Mouse (Mus musculus) liver, embryonic 11.5 days (tissue): Measurements from ENCODE around the gene Ankrd2. TPM values are rescaled to one million over a fixed set of nuclear protein-coding genes. Genes with fewer than 3 reads are reported as not detected.

Source experiments
- ATAC-seq: fragments of 200-750 bp; cut with Nextera tagmentation; replicated peaks from 2 replicates; pipeline ENCODE4 v1.8.0; 2017; ENCODE audit warnings: moderate number of reproducible peaks, mild to moderate bottlenecking, moderate TSS enrichment, moderate library complexity; ENCODE audit not compliant: low FRiP score
- DNase-seq: peaks from one replicate; pipeline ENCODE4 v3.0.0-alpha.2; 2017; ENCODE audit warnings: low spot score
- H3K27ac ChIP-seq: fragments of 300-500 bp; sonication (generic); 2 replicates; pipeline ENCODE4 v1.5.1; 2014; ENCODE audit warnings: mild to moderate bottlenecking, low read depth, low read length, control low read depth
- H3K27me3 ChIP-seq: fragments of 300-500 bp; sonication (generic); replicated peaks from 2 replicates; pipeline ENCODE4 v1.6.1; 2014; ENCODE audit warnings: low read length, mixed read lengths; ENCODE audit not compliant: control insufficient read depth, insufficient read depth
- H3K36me3 ChIP-seq: fragments of 300-500 bp; sonication (generic); 2 replicates; pipeline ENCODE4 v1.6.1; 2014; ENCODE audit warnings: mild to moderate bottlenecking, low read length, moderate library complexity, mixed read lengths; ENCODE audit not compliant: control insufficient read depth, insufficient read depth
- H3K4me1 ChIP-seq: fragments of 300-500 bp; sonication (generic); replicated peaks from 2 replicates; pipeline ENCODE4 v1.6.1; 2014; ENCODE audit warnings: low read length, mixed read lengths; ENCODE audit not compliant: control insufficient read depth, insufficient read depth
- H3K4me2 ChIP-seq: fragments of 300-500 bp; sonication (generic); 2 replicates; pipeline ENCODE4 v1.6.1; 2014; ENCODE audit warnings: mild to moderate bottlenecking, control low read depth, moderate library complexity
- H3K4me3 ChIP-seq: fragments of 300-500 bp; sonication (generic); 2 replicates; pipeline ENCODE4 v1.5.1; 2014; ENCODE audit warnings: low read depth, low read length, control low read depth
- H3K9ac ChIP-seq: fragments of 300-500 bp; sonication (generic); 2 replicates; pipeline ENCODE4 v1.6.1; 2014; ENCODE audit warnings: low read depth, low read length, control low read depth
- H3K9me3 ChIP-seq: fragments of 300-500 bp; sonication (generic); 2 replicates; pipeline ENCODE4 v1.6.1; 2016; ENCODE audit warnings: low read length, inconsistent platforms, mixed read lengths; ENCODE audit not compliant: control insufficient read depth
- WGBS: fragments of 180-500 bp; shearing (Covaris S2); extraction: QIAGEN DNeasy Blood & Tissue Kit; methylation state at CpG from one replicate; pipeline ENCODE4 v1.1.7; 2014; 5-methylcytosine and 5-hydroxymethylcytosine counted together
- polyA plus RNA-seq: library from polyadenylated mRNA; unstranded; fragments of >200 nt; fragmentation: Nextera tagmentation; extraction: Ambion mirVana; gene quantifications from 2 replicates; pipeline ENCODE4 v1.2.1, GENCODE M21; 2014

Ankrd2 gene
- polyA plus RNA-seq, 1 experiment from 2014 or later: not detected

GRCm38 (mm10) chr19:42008586-42008985 lies 27.2 kb upstream of the Ankrd2 start:
- H3K27ac ChIP-seq: no peak overlapping the region; the same call in 1 of the 2 replicates
- 62% methylated on average over 3 of the region's 3 CpGs for WGBS
- H3K4me3 ChIP-seq: no peak overlapping the region
- 0 out of 2 replicates have a peak overlapping the region, but pooled peaks have one; percentile 20 for H3K9ac ChIP-seq
- ATAC-seq: no peak
- H3K4me1 ChIP-seq: peaks cover 21% of the 10 kb centered on the region
- no peaks in the 10 kb centered on the region for H3K27me3 ChIP-seq
- H3K4me2 ChIP-seq: no peak overlapping the region
- DNase-seq: no peak
- H3K9me3 ChIP-seq: no peaks in the 10 kb centered on the region
- no peaks in the 10 kb centered on the region for H3K36me3 ChIP-seq

GRCm38 (mm10) chr19:42009067-42009466 lies 26.7 kb upstream of the Ankrd2 start:
- ATAC-seq (no peak), DNase-seq (no peak)
- no peaks in the 10 kb centered on the region for H3K27me3 ChIP-seq
- no peaks in the 10 kb centered on the region for H3K36me3 ChIP-seq
- H3K27ac ChIP-seq: no peak overlapping the region; the same call in 1 of the 2 replicates
- no peak overlapping the region for H3K4me3 ChIP-seq
- peaks cover 21% of the 10 kb centered on the region for H3K4me1 ChIP-seq
- WGBS: 65% methylated on average over 7 of the region's 7 CpGs
- H3K9me3 ChIP-seq: no peaks in the 10 kb centered on the region
- H3K9ac ChIP-seq: 0 out of 2 replicates have a peak overlapping the region, but pooled peaks have one; percentile 20
- no peak overlapping the region for H3K4me2 ChIP-seq

- no peak overlapping the region for H3K27ac ChIP-seq
- no peaks in the 10 kb centered on the region for H3K36me3 ChIP-seq
- no peak for ATAC-seq
- no peak overlapping the region for H3K4me3 ChIP-seq
- H3K27me3 ChIP-seq: no peaks in the 10 kb centered on the region
- 76% methylated on average over 4 of the region's 4 CpGs for WGBS
- H3K9me3 ChIP-seq: no peaks in the 10 kb centered on the region
- no peak for DNase-seq
- no peak overlapping the region for H3K4me2 ChIP-seq
- no peak overlapping the region for H3K9ac ChIP-seq
- H3K4me1 ChIP-seq: peaks cover 15% of the 10 kb centered on the region
Measured at GRCm38 (mm10) chr19:42010436-42010835, 25.4 kb upstream of the Ankrd2 start.

- Histone ChIP-seq H3K27ac (no peak overlapping the region), H3K9ac (no peak overlapping the region), H3K36me3 (no peaks in the 10 kb centered on the region), H3K9me3 (no peaks in the 10 kb centered on the region), H3K4me2 (no peak overlapping the region), H3K4me3 (no peak overlapping the region), H3K27me3 (no peaks in the 10 kb centered on the region), H3K4me1 (peaks cover 8% of the 10 kb centered on the region)
- no peak for DNase-seq
- ATAC-seq: no peak
- 82% methylated on average over 7 of the region's 7 CpGs for WGBS
Measured at GRCm38 (mm10) chr19:42011123-42011522, 24.7 kb upstream of the Ankrd2 start.

GRCm38 (mm10) chr19:42014231-42014825 lies 21.5 kb upstream of the Ankrd2 start:
- no peaks in the 10 kb centered on the region for H3K27me3 ChIP-seq
- peaks cover 6% of the 10 kb centered on the region; the same call in 1 of the 2 replicates for H3K4me1 ChIP-seq
- DNase-seq (no peak), ATAC-seq (no peak)
- H3K4me3 ChIP-seq: no peak overlapping the region
- no peaks in the 10 kb centered on the region for H3K36me3 ChIP-seq
- no peak overlapping the region for H3K27ac ChIP-seq
- no peak overlapping the region for H3K9ac ChIP-seq
- H3K9me3 ChIP-seq: no peaks in the 10 kb centered on the region
- H3K4me2 ChIP-seq: no peak overlapping the region
- WGBS: 78% methylated on average over 3 of the region's 3 CpGs

GRCm38 (mm10) chr19:42015001-42015400 lies 20.8 kb upstream of the Ankrd2 start:
- ATAC-seq (no peak), DNase-seq (no peak)
- Histone ChIP-seq H3K9me3 (no peaks in the 10 kb centered on the region), H3K4me2 (no peak overlapping the region), H3K4me1 (peaks cover 6% of the 10 kb centered on the region; the same call in 1 of the 2 replicates), H3K27ac (no peak overlapping the region), H3K9ac (no peak overlapping the region), H3K4me3 (no peak overlapping the region), H3K27me3 (no peaks in the 10 kb centered on the region), H3K36me3 (no peaks in the 10 kb centered on the region)
- WGBS: 76% methylated on average over 6 of the region's 6 CpGs

GRCm38 (mm10) chr19:42016251-42016650 lies 19.5 kb upstream of the Ankrd2 start:
- Histone ChIP-seq H3K4me1 (peaks cover 6% of the 10 kb centered on the region; the same call in 1 of the 2 replicates), H3K27ac (no peak overlapping the region), H3K4me2 (no peak overlapping the region), H3K9me3 (no peaks in the 10 kb centered on the region), H3K27me3 (no peaks in the 10 kb centered on the region), H3K9ac (no peak overlapping the region), H3K4me3 (no peak overlapping the region), H3K36me3 (no peaks in the 10 kb centered on the region)
- 78% methylated on average over 4 of the region's 4 CpGs for WGBS
- ATAC-seq (no peak), DNase-seq (no peak)

GRCm38 (mm10) chr19:42016840-42017239 lies 19.0 kb upstream of the Ankrd2 start:
- no peak overlapping the region for H3K4me3 ChIP-seq
- DNase-seq: no peak
- H3K9ac ChIP-seq: no peak overlapping the region
- peak overlapping the region; percentile 45; the same call in 1 of the 2 replicates for H3K27ac ChIP-seq
- no peak overlapping the region for H3K4me2 ChIP-seq
- WGBS: 78% methylated on average over 5 of the region's 5 CpGs
- H3K9me3 ChIP-seq: no peaks in the 10 kb centered on the region
- no peaks in the 10 kb centered on the region for H3K36me3 ChIP-seq
- H3K4me1 ChIP-seq: peaks cover 6% of the 10 kb centered on the region; the same call in 1 of the 2 replicates
- ATAC-seq: no peak
- H3K27me3 ChIP-seq: no peaks in the 10 kb centered on the region
